Mouse (Mus musculus): ENCODE measurements at regions not wholly inside any gene's neighbourhood (a gene's known extent, or its start where the extent isn't known, plus 50 kb on each side); places are given as distances from the start of the nearest gene placed in this dataset.

DNA sequence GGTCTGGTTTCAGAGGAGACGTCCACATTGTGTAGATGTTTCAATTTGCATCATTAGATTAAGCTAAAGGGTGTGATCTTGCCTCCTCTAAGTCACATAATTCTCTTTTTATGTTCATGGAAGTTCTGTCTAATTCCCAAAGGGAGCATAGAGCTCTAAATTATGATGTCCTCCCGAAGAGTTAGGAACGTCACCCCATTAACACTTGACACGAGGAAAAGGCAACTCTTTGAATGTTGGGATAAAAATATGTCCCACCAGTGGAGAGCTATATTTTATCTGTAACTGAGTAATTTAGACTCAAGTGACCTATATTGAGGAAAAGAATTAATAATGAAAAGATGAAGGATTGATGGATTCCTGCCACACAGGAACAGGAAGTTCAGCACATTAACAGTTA is 69.2 kb upstream of the Fam19a1 start:
- in situ Hi-C loops (cut with MboI, MseI): no loop called here

DNA sequence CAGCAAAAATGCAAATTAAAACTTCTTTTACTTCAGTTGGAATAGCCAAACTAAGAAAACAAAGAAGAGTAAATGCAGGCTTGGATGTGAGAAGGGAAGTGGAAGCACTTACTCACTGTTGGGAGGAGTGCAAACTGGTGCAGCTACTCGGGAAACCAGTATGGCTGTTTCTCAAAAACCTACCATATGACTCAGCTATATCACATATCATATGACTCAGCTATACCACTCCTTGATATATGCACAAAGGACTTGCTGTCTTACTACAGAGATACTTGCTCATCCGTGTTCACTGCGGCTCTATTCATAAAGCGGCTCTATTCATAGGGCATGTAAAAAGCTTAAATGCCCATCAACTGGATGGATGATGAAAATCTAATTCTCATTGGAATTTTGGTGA is 59.5 kb upstream of the Fam19a1 start:
- in situ Hi-C loops (cut with MboI, MseI): no loop called here

DNA sequence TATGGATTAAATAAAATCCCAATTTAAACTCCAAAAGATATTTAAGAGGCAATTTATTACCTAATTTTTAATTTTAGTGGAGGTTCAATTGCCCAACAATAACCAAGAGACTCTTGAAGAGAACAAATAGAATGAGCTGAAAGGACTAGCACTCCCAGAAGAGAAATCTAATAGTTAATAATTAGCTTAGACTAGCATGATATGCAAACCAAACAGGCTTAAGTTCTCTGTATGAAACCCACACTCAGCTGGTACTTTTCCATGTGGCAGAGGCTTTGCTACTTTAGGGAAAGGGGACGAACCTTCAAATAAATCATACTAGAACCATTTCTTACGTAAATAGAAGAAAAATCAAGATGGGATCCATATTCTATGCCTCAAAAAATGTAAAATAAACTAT is 55.9 kb upstream of the Fam19a1 start:
- in situ Hi-C loops (cut with MboI, MseI): no loop called here

DNA sequence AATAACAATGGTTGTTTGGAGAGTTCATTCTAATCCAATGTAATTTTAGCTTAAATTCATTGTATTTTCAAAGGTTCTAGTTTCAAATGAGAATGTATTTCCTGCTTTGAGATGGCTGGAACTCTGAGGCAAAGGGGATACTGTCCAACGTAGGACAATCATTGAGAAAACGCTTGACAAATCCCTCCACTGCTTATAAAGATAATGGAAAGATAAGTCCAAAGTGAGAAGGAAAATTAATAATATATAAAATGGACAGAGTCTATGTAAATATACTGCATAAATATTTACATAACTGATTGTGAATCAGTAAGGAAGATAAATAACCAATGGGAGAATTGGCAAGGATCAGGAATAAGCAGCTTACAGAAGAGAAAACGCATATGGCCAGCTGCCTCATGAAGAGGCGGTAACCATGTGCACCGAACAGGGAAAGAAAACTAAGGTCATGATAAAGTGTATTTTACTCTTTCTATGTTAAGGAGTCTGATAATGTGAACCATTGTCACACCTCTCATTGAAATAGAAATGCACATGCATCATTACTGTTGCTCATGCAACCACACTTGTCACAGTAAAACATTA is 55.3 kb upstream of the Fam19a1 start:
- in situ Hi-C loops (cut with MboI, MseI): no loop called here

DNA sequence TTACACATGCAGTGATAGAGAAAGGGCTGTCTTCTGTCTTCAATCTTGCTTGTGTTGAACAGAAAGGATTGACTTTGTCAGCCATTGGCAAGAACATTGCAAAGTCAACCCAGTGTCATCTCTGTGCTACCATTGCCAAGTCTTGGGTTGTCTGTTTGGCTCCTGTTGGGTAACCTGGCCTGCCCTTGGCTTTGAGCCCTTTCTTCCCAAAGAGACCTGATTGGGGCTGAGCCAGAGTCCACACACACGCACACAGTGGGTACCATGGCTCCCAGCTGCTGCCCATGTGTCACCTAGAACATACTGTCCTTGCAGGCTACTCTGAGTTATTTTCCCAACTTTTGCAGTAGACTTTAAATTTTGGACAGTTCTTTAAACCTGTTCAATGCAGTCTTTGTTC is 51.0 kb upstream of the Fam19a1 start:
- in situ Hi-C loops (cut with MboI, MseI): no loop called here
